Mouse (Mus musculus) Patski (cell line): ENCODE data around the gene Arhgef3. TPM values are rescaled to one million over a fixed set of nuclear protein-coding genes. Genes with fewer than 3 reads are reported as not detected.

Experiments
- ATAC-seq: fragments of 100-300 bp; one replicate; pipeline ENCODE4 v1.8.0; 2021
- CTCF ChIA-PET: fragments of 350-600 bp; sonication (Branson Sonifier 250); formaldehyde crosslinking; loops from one replicate; lab custom pipeline; 2022; ENCODE audit warnings: inconsistent platforms; lab: Charles Lee
- POLR2A ChIA-PET: fragments of 350-600 bp; sonication (Branson Sonifier 250); formaldehyde crosslinking; loops from one replicate; lab custom pipeline; 2022; ENCODE audit warnings: antibody characterized with exemption, inconsistent platforms; lab: Charles Lee
- DNase-seq: peaks from one replicate; pipeline ENCODE4 v3.0.0-alpha.2; 2011; ENCODE audit warnings: low read depth, low spot score
- H3K27me3 ChIP-seq: fragments of 371-371 bp; one replicate; pipeline ENCODE4 v1.5.1; 2021
- CTCF ChIP-seq: fragments of 100-300 bp; IDR thresholded peaks from one replicate; pipeline ENCODE4 v1.5.1; 2021
- in situ Hi-C: fragments of 300-500 bp; cut with MboI; formaldehyde crosslinking; loops from 3 replicates; pipeline ENCODE4 v1.11.1; 2018; ENCODE audit warnings: low pct_unique_long_range_greater_than_20kb, mixed read lengths
- polyA plus RNA-seq: library from polyadenylated mRNA; unstranded; gene quantifications from one replicate; pipeline ENCODE4 v1.2.3, GENCODE M21; 2021

Gene Arhgef3
- polyA plus RNA-seq, 1 experiment from 2014 or later: 3.4 TPM

DNA sequence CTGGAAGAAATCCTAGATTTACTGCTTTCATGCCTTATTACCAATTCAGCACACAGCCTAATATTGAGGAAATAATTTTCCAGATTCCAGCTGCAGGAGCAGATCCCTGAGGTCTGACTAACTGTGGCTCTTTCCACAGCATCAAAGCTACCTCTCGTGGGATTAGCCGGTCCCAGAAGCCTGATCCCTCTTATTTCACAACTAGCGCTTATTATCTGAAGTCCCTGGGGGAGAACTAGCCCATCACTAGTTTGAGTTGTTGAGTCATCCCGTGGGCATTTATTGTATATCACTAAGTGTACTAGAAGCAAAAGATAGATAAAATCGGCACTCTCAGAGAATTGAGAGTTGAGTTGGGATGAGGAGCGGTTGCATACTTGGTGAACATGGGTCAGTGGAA is 41.3 kb downstream of the Arhgef3 start:
- ATAC-seq (no peak), DNase-seq (no peak)
- POLR2A ChIA-PET: interaction anchor here (1.3 kb wide), 1 partner anchor 8 kb away, joined by 5 read pairs; no protein-coding TSS in a partner anchor
- in situ Hi-C loops: no loop called here
- no peaks in the 10 kb centered on the region for H3K27me3 ChIP-seq
- CTCF ChIA-PET: interaction anchor here (0.7 to 1.3 kb wide), 2 partner anchors 12 to 30 kb away, joined by 3 read pairs; no protein-coding TSS in a partner anchor
- TF ChIP-seq CTCF: no peak

GRCm38 (mm10) chr14:27158133-27158532 is 43.4 kb downstream of the Arhgef3 start:
- DNase-seq (no peak), ATAC-seq (no peak)
- TF ChIP-seq CTCF: no peak
- ChIA-PET POLR2A (no interaction called here), CTCF (interaction anchor here (1.2 kb wide), 1 partner anchor 12 kb away, joined by 5 read pairs; no protein-coding TSS in a partner anchor)
- in situ Hi-C loops: no loop called here
- no peaks in the 10 kb centered on the region for H3K27me3 ChIP-seq

DNA sequence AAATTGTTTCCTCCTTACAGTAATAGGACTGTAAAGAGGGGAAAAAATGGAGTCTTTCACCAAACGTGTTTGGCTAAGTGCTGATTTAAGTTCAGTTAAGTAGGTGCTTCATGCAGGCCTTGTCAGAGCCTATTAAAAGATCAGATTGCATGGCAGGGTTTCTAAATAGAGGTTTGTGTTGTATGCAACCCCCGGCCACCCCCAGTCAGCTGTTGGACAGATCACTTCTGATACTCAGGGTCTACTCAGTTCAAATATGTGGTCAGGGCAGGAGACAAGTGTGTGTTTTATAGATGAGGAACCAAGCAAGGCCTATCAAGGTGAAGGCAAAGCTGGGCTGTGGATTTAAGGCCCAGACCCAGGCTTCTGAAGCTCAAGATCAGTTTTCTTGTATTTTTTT is 44.1 kb downstream of the Arhgef3 start:
- in situ Hi-C loops: no loop called here
- ATAC-seq: no peak
- H3K27me3 ChIP-seq: no peaks in the 10 kb centered on the region
- POLR2A ChIA-PET: no interaction called here
- DNase-seq: no peak
- CTCF ChIA-PET: interaction anchor here (1.2 kb wide), 1 partner anchor 11 kb away, joined by 5 read pairs; no protein-coding TSS in a partner anchor
- TF ChIP-seq CTCF: no peak

DNA sequence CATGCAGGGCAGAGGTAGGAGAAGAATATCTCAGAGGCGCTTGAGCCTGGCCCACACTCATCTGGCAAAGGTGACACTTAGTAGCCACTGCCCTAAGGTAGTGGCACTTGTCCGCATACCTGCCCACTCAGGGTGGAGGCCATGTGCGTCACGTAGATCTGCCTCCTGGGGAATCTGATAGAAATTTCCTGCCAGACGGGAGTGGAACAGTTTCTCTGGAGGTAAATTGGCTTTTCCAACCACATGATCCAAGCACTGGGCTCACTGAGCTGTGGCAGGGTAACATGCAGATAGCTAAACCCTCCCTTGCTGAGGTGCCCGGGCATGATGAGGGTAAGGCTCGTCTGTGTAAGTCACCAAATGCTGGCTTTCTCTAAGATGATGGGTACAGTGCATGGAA is 46.1 kb downstream of the Arhgef3 start:
- POLR2A ChIA-PET: no interaction called here
- CTCF ChIA-PET: interaction anchor here (1.1 to 1.3 kb wide), 2 partner anchors 9 to 38 kb away, joined by 3 to 4 read pairs; no protein-coding TSS in a partner anchor
- no peak for TF ChIP-seq CTCF
- in situ Hi-C loops: no loop called here
- DNase-seq: no peak
- no peaks in the 10 kb centered on the region for H3K27me3 ChIP-seq
- ATAC-seq: no peak

DNA sequence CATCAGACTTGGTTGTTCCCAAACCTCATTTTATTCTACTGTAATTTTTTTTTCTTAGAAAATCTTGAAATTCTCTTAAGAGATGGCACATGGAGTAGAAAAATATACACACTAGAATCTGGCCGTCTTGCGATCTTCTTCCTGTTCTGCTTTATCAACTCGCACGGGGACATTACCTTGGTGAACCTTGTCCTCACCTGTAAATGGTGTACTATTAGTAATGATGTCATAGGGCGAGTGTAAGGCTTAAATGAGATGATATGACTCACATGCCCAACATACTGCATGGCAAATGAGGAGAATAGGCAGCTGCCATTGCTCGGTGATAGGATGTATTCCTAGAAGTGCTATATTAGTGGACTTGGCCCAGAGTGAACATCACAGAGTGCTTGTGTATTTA is 49.9 kb downstream of the Arhgef3 start:
- ChIA-PET POLR2A (interaction anchor here (1.6 kb wide), 1 partner anchor 9 kb away, joined by 5 read pairs; no protein-coding TSS in a partner anchor), CTCF (no interaction called here)
- in situ Hi-C loops: no loop called here
- no peak for TF ChIP-seq CTCF
- DNase-seq: no peak
- no peaks in the 10 kb centered on the region for H3K27me3 ChIP-seq
- no peak for ATAC-seq

- DNase-seq (no peak), ATAC-seq (no peak)
- no peaks in the 10 kb centered on the region for H3K27me3 ChIP-seq
- in situ Hi-C loops: no loop called here
- ChIA-PET CTCF (no interaction called here), POLR2A (no interaction called here)
- no peak for TF ChIP-seq CTCF
Measured at GRCm38 (mm10) chr14:27166751-27167150, 52.1 kb downstream of the Arhgef3 start.

DNA sequence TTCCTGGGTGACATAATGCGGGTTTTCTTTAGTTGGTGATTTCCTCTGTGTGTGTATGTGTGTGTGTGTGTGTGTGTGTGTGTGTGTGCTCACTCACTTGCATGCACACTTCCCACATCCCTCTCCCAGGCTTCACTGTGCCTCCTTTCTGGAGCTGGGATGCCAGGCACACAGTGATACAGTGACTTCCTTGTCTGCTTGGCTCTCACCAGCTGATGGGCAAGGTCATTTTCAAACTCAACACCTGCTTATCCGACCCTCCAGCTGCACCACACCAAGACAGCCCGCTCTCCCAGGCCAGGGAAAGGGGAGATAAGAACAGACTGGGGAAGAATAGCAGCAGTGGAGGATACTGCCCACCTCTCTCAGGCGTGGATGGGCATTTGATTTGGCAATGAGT is 52.5 kb downstream of the Arhgef3 start:
- CTCF ChIA-PET: no interaction called here
- in situ Hi-C loops: no loop called here
- POLR2A ChIA-PET: no interaction called here
- no peak for TF ChIP-seq CTCF
- no peak for ATAC-seq
- DNase-seq: no peak
- H3K27me3 ChIP-seq: no peaks in the 10 kb centered on the region

GRCm38 (mm10) chr14:27168387-27168786 is 53.7 kb downstream of the Arhgef3 start:
- H3K27me3 ChIP-seq: no peaks in the 10 kb centered on the region
- POLR2A ChIA-PET: no interaction called here
- TF ChIP-seq CTCF: no peak
- no peak for DNase-seq
- CTCF ChIA-PET: no interaction called here
- no peak for ATAC-seq
- in situ Hi-C loops: no loop called here

DNA sequence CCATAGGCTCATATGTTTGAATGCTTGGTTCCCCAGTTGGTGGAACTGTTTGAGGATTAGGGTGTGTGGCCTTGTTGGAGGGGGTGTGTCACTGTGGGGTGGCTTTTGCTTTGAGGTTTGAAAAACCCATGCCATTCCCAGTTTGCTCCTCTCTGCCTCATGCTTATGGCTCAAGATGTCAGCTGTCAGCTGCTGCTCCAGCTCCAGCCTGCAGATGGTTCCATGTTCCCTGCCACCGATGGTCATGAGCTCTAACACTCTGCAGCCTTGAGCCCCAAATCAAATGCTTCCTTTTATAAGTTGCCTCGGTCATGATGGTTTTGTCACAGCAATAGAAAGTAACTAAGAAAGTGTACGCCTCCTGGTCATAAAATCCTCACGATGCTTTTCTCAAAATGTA is 54.6 kb downstream of the Arhgef3 start:
- ATAC-seq: no peak
- no peak for TF ChIP-seq CTCF
- CTCF ChIA-PET: interaction anchor here (0.9 to 1.3 kb wide), 2 partner anchors 11 to 46 kb away, joined by 3 to 5 read pairs; no protein-coding TSS in a partner anchor
- POLR2A ChIA-PET: no interaction called here
- in situ Hi-C loops: no loop called here
- DNase-seq: no peak
- no peaks in the 10 kb centered on the region for H3K27me3 ChIP-seq

- ChIA-PET CTCF (interaction anchor here (1.2 to 1.3 kb wide), 2 partner anchors 10 to 12 kb away, joined by 3 to 5 read pairs; no protein-coding TSS in a partner anchor), POLR2A (no interaction called here)
- in situ Hi-C loops: loop anchor here (5.0 kb wide), 1 partner anchor 48 kb away; no protein-coding TSS in a partner anchor
Measured at GRCm38 (mm10) chr14:27170421-27170820, 55.7 kb downstream of the Arhgef3 start.

DNA sequence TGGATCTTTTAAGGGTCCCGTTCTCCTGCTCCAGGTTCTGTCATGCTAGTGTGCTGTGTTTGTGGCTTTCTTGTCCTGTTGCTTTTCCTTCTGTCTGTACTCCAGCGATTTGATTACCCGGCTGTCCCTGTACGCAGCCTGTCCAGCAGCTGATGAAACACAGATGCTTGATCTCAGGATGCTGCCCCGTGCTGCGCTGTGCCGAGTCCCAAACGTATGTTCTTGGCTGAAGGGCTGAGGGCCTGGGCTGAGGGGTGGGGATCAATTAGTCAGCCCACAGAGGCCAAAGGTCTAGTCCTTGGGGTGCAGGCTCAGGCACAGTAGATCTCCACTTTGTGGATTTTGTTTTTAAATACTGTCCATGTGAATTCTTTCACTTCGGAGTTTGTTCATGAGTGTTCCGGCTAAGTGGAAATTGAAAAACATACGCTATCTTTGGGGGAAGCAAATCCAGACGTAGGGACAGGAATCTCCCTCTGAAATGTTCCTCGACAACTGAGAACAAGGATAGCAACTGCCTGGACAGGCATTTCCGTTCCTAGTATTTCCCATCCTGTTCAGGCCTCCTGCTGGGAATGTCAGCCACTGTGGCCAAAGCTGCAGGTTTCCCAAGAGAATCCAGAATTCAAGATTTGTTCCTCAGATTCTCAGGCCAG is 56.6 kb downstream of the Arhgef3 start:
- no peaks in the 10 kb centered on the region for H3K27me3 ChIP-seq
- ATAC-seq (no peak), DNase-seq (no peak)
- TF ChIP-seq CTCF: no peak
- ChIA-PET CTCF (interaction anchor here (0.9 kb wide), 1 partner anchor 47 kb away, joined by 3 read pairs; no protein-coding TSS in a partner anchor), POLR2A (no interaction called here)
- in situ Hi-C loops: loop anchor here (5.0 kb wide), 1 partner anchor 49 kb away; no protein-coding TSS in a partner anchor

More at GRCm38 (mm10) chr14:27170421-27170820, 55.7 kb downstream of the Arhgef3 start:
- TF ChIP-seq CTCF: no peak
- ATAC-seq: no peak
- no peak for DNase-seq
- no peaks in the 10 kb centered on the region for H3K27me3 ChIP-seq
